Mouse (Mus musculus): ENCODE results near the gene Sfxn1. TPM values are rescaled to one million over a fixed set of nuclear protein-coding genes. Genes with fewer than 3 reads are reported as not detected.

Gene Sfxn1
- total RNA-seq, 2 experiments from 2014 or later = 2.3 to 4.4 TPM

- DNase-seq = no peak
Observed at GRCm38 (mm10) chr13:54076762-54077460, 5.2 kb downstream of the Sfxn1 start.

DNA sequence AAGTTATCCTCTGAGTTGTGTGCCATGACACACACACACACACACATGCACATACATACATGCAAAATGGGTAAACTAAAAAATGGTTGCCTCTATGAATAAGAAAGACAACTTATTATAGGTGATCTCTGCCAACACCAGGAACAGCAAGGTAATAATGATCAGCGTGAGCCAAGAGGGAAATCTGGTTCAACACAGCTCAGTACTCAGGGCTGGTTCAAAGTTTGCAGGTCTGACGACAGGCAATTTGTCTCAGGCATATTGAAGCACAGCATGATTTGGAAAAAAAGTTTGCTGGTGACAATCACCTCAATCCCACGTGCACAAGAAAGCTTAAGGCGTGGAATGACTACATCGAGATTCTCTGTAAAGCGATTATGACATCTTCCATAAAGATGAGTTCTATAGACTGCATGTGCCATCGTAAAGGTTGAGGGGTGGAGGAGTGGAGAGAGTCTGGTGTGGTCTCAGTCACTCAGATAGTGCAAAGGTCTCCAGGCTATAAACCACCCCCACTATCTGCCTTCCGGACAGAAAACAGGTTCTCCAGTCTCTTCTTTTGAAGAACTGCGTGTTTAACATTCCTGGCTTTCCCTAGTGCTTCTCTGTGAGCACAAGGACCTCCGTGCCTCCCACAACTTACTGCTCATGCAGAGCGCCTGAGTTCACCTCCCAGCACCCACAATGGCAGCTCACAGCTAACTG, 6.0 kb downstream of the Sfxn1 start:
- DNase-seq = no peak

GRCm38 (mm10) chr13:54079782-54080759, 8.4 kb downstream of the Sfxn1 start:
- DNase-seq = no peak

DNA sequence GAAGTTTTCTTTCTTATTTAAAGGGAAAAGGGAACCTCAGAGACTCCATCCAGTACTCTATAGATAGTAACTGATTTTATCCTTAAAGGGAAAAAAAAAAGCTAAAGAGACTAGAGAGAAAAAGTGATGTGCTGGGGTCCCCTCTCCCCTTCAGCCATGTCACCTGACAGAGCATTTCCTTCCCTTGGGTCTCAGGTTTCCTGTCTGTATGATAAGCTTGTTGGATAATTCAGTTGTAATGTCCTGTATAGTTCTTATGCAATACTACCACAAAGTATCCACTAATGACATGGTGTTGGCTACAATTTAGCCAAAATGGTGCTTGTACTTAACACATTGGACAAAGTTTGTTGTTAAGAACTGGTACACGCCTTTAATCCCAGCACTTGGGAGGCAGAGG, 9.1 kb downstream of the Sfxn1 start:
- DNase-seq = no peak

GRCm38 (mm10) chr13:54082946-54083345, 11.3 kb downstream of the Sfxn1 start:
- DNase-seq = no peak

GRCm38 (mm10) chr13:54084178-54084577, 12.5 kb downstream of the Sfxn1 start:
- no peak for DNase-seq

- DNase-seq = no peak
Observed at GRCm38 (mm10) chr13:54084826-54085225, 13.2 kb downstream of the Sfxn1 start.

DNA sequence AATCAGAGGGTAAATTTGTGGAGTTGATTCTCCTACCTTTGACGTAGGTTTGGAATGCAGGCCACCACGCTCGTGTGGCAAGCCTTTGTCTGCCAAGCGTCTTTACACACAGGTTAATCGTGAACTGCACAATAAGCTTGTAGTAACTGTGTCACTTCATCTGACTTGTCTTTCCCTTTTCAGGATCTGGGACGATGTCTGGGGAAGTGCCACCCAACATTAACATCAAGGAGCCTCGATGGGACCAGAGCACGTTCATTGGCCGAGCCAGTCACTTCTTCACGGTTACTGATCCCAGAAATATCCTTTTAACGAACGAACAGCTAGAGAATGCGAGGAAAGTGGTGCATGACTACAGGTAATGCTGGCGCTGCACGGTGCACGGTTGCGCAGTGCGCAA, 13.6 kb downstream of the Sfxn1 start:
- DNase-seq = no peak

- no peak for DNase-seq
Observed at GRCm38 (mm10) chr13:54091719-54092118, 20.1 kb downstream of the Sfxn1 start.

DNA sequence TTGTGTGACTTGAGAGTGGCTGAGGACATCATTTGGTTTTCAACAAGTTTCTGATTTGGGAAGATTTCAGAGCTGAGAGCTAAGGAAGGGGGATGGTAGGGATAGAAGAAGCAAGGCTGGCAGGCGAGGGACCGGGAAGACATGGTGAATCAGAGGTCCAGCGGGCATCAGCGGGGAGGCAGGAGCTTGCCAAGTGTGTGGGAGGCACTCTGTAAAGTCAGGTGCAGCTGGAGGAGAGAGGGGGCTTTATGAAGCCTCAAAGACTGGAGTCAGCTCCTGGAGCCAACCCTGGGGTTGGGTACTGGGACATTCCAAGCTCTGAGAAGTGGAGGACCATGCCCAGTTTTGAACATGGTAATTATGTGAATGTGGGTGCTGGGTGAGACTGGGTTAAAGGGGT, 22.7 kb downstream of the Sfxn1 start:
- DNase-seq = no peak

- no peak for DNase-seq
Observed at GRCm38 (mm10) chr13:54094963-54095362, 23.3 kb downstream of the Sfxn1 start.

- DNase-seq = no peak
Observed at GRCm38 (mm10) chr13:54095721-54096120, 24.1 kb downstream of the Sfxn1 start.

DNA sequence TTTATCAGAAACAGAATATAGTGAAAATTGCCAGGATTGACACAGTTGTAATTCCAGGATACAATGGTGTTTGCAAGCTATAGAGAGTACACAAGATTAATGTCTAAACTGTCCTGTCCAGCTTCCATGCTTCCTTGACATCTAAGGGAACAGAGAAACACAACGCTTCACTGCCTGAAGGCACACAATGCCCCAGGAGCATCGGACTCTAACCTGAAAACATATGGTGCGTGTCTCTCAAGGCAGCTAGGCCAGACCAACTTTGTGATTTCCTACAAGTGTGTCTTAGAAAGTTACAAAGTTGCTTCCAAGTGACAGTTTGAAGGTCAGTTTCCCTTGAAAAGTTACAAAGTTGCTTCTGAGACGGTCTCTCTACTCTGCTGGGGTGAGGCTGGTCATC, 25.6 kb downstream of the Sfxn1 start:
- DNase-seq = no peak

DNA sequence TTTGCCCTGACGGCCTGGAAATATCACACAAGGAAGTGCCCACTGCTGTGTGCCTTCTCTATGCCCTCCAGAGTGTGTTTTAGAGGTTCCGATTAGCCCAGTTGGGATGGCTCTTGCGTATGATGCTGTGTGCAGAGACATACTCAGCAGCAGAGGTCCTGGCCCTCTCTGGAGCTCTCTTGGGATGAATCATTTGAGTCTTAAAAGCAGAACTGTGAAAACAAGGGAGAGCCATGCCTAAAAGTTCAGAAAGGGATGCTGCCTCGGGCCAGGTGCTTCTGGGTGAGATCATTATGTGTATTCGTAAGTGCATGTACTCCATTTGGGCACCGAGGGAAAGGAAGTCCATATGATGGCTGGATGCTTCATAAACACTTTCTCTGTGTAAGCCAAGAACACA, 26.1 kb downstream of the Sfxn1 start:
- no peak for DNase-seq

DNA sequence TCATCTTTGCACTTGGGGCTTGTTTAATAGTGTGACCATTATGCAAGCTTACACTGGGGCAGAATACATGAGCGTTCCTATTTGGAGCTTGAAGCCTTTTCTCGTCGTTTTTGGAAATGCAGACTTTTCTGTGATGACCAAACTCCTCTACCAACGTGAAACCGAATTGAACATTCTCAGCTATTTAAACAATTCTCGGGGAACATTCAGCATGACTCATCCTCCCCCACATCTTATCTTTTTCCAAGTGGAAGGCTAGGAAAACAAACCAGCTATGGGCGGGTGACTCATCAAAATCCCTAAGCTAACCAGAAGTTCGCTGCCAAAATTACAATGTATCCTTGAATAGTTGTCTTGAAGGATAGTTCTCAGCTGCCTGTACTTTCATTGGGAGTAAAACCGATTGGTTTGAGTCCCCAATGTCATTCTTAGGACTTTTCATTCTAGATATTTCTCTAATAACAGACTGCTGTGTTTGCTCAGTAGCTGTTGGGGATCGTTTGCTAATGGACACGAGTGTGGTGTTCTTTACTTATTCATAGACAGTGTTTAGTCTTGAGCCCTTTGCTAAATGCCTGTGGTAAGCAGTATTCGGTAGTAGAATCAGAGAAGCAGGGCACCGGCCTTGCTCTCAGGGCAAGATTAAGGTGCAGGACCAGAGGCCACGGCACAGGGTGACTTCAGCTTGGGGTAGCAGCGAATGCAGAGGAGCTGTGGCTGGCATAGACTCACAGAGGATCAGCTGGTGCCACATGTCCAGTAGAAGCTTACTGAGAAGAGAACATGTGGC, 29.6 kb downstream of the Sfxn1 start:
- DNase-seq = peak; percentile 16

DNA sequence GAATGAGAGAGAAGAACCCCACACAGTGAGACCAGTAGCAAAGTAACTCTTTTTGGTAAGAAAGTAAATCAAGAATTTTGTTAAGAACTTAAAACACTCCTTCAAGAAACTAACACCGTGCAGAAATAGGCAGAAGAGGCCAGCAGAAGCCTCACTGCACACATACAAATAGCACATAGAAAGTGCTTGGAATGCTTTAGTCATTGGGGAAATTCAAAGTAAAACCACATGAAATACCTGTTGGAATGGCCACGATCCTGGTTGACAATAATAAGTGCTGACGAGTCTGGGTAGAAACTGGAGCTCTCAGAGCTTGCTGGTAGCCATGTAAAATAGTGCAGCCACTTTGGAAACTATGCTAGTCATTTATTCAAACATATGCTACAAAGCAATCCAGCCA, 30.4 kb downstream of the Sfxn1 start:
- DNase-seq = no peak

DNA sequence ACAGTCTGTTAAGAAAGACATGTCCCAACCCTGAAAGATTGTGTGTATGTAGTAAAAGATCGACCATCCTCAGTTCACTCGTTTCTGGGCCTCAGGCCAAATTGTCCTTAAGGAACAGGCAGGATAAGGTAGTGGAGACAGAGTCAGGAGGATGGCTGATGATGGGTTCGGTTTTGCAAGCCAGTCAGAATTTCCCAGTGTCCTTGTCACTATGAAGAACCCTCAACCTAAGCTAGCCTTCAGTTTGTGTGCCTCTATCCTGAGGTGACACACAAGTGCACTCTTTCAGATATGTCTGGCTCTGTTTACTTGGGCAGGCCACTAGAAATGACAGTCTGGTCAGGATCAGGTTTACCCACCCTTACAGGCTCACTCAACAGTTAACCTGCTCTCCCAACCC, 31.6 kb downstream of the Sfxn1 start:
- DNase-seq = no peak

DNA sequence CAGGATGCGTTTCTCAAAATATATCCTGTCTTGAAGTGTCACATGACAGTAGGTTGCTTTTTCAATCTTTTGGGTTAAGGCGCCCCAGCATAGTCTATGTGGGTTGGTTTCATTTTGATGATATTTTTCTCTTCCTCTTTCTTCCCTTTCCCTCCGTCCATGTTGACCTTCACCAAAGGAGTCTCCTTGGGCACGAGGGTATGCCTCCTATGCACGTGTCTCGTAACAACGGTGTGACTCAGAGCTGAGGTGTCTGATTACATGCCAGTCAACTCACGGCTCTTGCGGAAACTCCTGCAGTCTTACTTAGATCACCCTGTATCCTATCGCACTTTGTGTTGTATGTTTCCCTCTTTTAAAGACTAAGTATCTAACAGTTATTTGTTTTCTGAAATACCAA, 32.2 kb downstream of the Sfxn1 start:
- DNase-seq = no peak

GRCm38 (mm10) chr13:54113819-54114550, 42.3 kb downstream of the Sfxn1 start:
- DNase-seq = peak; percentile 56

GRCm38 (mm10) chr13:54114931-54115330, 43.3 kb downstream of the Sfxn1 start:
- no peak for DNase-seq

- no peak for DNase-seq
Observed at GRCm38 (mm10) chr13:54115779-54116178, 44.1 kb downstream of the Sfxn1 start.

Measured in gastrocnemius, postnatal 25 days (tissue).